Mouse (Mus musculus) erythroblast, embryonic 14.5 days (primary cell): ENCODE data around the gene Spi1. TPM values are rescaled to one million over a fixed set of nuclear protein-coding genes. Genes with fewer than 3 reads are reported as not detected.

ENCODE experiments used
- H3K27me3 ChIP-seq: 2 replicates; pipeline ENCODE4 v1.6.1; 2012; ENCODE audit warnings: inconsistent platforms; ENCODE audit not compliant: control insufficient read depth
- H3K36me3 ChIP-seq: 2 replicates; pipeline ENCODE4 v1.6.1; 2012; ENCODE audit warnings: mild to moderate bottlenecking, inconsistent platforms; ENCODE audit not compliant: control insufficient read depth
- H3K4me1 ChIP-seq: 2 replicates; pipeline ENCODE4 v1.6.1; 2012; ENCODE audit warnings: inconsistent platforms; ENCODE audit not compliant: control insufficient read depth
- H3K4me3 ChIP-seq: replicated peaks from 2 replicates; pipeline ENCODE3; 2012; ENCODE audit warnings: moderate library complexity, mild to moderate bottlenecking, inconsistent platforms
- H3K9me3 ChIP-seq: 2 replicates; pipeline ENCODE4 v1.6.1; 2012; ENCODE audit warnings: low read length, inconsistent platforms, mixed read lengths; ENCODE audit not compliant: control insufficient read depth
- GATA1 ChIP-seq: IDR thresholded peaks from 2 replicates; pipeline ENCODE4 v1.6.1; 2012; ENCODE audit warnings: low read length, inconsistent platforms, mixed read lengths
- TAL1 ChIP-seq: IDR thresholded peaks from 3 replicates; pipeline ENCODE4 v1.6.1; 2012; ENCODE audit warnings: low read length, inconsistent platforms, mixed read lengths
- polyA plus RNA-seq: library from polyadenylated mRNA; stranded (reverse); fragments of >175 nt; gene quantifications from 2 replicates; pipeline ENCODE4 v1.2.3, GENCODE M21; 2012

Gene Spi1
- polyA plus RNA-seq, 1 experiment = 0.76 TPM

DNA sequence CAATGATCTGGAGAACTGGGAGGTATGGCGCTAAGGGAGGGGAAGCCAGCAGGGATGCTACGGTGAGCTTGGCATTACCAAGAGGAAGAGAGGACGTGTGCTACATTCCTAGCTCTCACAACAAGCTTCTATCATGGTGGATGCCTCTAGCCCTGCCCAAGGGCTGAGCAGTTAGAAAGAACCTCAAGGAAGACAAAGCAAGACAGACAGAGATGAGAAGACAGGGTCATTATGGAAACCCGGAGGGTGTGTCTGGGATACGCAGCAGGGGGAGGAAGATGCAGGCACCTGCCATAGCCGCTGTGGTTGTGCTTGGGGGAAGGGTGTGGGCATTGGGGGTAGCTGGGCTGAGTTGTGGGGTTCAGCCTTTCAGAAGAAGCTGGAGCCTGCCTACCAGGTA lies 41.3 kb downstream of the Spi1 start:
- Histone ChIP-seq H3K27me3 (no peaks in the 10 kb centered on the region; the same call in none of the 2 replicates), H3K4me1 (peaks cover 4% of the 10 kb centered on the region)

GRCm38 (mm10) chr2:91125101-91125500 lies 42.9 kb downstream of the Spi1 start:
- TF ChIP-seq GATA1 = no peak
- no peak for TF ChIP-seq TAL1
- H3K27me3 ChIP-seq = no peaks in the 10 kb centered on the region; the same call in none of the 2 replicates
- no peaks in the 10 kb centered on the region for H3K9me3 ChIP-seq
- no peak overlapping the region for H3K4me3 ChIP-seq
- no peaks in the 10 kb centered on the region for H3K4me1 ChIP-seq
- no peaks in the 10 kb centered on the region for H3K36me3 ChIP-seq

More for the DNA sequence above, 41.3 kb downstream of the Spi1 start:
- no peaks in the 10 kb centered on the region for H3K36me3 ChIP-seq
- no peaks in the 10 kb centered on the region for H3K9me3 ChIP-seq
- H3K4me3 ChIP-seq = no peak overlapping the region
- TF ChIP-seq GATA1 (no peak), TAL1 (no peak)

GRCm38 (mm10) chr2:91128761-91129160 lies 46.6 kb downstream of the Spi1 start:
- Histone ChIP-seq H3K27me3 (no peaks in the 10 kb centered on the region), H3K4me1 (no peaks in the 10 kb centered on the region), H3K4me3 (no peak overlapping the region), H3K36me3 (no peaks in the 10 kb centered on the region), H3K9me3 (no peaks in the 10 kb centered on the region)
- TF ChIP-seq TAL1 (no peak), GATA1 (no peak)

DNA sequence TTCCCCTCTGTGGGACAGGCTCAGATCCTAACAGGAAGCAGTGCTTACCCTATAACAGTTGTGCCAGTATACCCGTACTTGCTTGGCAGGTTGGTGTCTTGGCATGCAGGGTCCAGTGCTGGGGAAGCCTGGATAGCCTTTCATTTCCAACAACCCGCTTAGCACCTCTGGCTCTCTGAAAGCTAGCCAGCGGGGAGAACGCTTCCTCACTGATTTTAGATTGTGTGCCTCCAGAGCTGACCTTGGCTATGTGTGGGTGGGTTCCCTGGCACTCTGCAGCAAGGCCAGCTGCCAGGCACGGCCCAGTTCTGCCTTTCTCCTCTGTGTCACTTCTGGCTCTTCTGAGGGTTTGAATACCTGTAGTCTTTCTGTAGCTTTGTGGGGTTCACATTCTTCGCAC lies 47.9 kb downstream of the Spi1 start:
- Histone ChIP-seq H3K4me1 (no peaks in the 10 kb centered on the region), H3K36me3 (no peaks in the 10 kb centered on the region), H3K4me3 (no peak overlapping the region), H3K27me3 (no peaks in the 10 kb centered on the region), H3K9me3 (no peaks in the 10 kb centered on the region)
- TF ChIP-seq GATA1 (no peak), TAL1 (no peak)

DNA sequence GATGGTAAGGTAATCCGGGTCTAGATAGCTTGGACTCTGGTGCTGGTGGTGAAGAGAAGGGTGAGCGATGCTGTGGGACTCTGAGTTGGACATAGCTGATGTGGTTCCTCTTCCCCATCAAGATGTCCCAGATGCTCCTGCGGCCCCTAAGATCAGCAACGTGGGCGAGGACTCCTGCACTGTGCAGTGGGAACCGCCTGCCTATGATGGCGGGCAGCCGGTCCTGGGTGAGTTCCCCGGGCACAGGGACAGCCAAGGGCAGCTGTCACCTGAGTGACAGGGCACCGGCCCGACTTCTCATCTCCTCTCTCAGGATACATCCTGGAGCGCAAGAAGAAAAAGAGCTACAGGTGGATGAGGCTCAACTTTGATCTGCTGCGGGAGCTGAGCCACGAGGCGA lies 49.1 kb downstream of the Spi1 start:
- Histone ChIP-seq H3K27me3 (no peaks in the 10 kb centered on the region), H3K4me3 (no peak overlapping the region), H3K4me1 (no peaks in the 10 kb centered on the region), H3K36me3 (no peaks in the 10 kb centered on the region), H3K9me3 (no peaks in the 10 kb centered on the region)
- TF ChIP-seq TAL1 (no peak), GATA1 (no peak)

- Histone ChIP-seq H3K9me3 (no peaks in the 10 kb centered on the region), H3K27me3 (no peaks in the 10 kb centered on the region), H3K4me3 (no peak overlapping the region), H3K36me3 (peaks cover 3% of the 10 kb centered on the region; the same call in 1 of the 2 replicates), H3K4me1 (no peaks in the 10 kb centered on the region)
- TF ChIP-seq TAL1 = no peak
- no peak for TF ChIP-seq GATA1
Observed at GRCm38 (mm10) chr2:91132035-91132434, 49.8 kb downstream of the Spi1 start.

DNA sequence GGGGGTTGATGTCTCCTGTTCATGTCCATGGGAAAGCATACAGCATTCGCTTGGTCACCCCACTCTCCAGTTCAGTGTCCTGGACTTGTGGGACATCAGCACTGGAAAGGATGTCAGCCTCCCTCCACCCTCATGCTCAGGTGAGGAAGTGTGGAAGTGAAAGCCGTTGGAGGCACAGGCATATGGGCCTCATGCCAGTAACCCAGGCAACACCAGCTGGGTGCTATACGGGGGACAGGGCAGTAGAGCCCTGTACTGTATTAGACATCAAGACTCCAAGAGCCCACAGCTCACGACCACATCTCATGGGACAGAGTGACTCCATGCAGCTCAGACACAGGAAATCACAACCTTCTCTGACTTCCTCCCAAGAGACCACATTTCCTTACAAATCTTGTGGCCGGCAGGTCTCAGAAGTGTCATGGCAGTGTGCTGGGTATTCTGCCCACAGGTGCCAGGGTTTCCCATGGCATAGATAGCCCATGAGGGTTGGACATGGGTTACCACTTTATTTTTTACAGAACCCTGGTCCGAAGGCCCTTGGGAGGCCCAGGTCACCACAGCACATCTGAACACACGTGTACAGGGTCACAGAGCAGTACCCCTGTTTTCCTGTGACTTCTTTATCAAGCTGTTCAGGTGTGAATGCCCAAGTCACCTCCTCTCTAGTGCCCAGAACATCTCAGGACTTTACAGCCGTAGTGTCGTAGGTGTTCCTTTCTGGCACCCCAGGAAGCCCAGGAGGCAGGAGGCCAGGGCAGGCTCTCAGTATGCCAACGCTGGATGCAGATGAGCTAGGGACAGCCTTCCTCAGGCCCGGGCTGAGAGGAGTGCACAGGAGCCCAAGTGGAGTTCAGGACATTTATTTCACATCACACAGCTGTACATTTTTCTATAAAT lies 54.6 kb downstream of the Spi1 start:
- Histone ChIP-seq H3K4me1 (peaks cover 6% of the 10 kb centered on the region), H3K36me3 (peaks cover 35% of the 10 kb centered on the region), H3K4me3 (no peak overlapping the region), H3K27me3 (no peaks in the 10 kb centered on the region), H3K9me3 (no peaks in the 10 kb centered on the region)
- no peak for TF ChIP-seq GATA1
- TF ChIP-seq TAL1 = no peak

DNA sequence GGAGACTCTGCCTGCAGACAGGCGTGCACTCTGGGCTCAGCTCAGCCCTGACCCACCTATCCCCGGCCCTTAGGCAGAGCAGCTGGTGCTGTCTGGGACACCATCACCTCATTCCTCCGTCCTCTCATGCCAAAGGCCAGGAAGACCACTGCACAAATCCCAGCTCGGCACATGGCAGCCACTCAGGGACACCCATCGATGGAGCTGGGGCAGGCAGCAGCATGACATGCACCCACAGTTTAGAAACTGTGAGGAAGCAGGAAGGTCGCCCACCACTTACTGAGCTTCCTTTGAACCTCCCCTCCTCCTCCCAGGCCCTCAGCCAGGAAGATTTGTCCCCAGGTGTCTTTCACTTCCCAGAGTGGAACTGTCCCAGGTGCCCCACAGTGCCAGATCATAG lies 55.3 kb downstream of the Spi1 start:
- H3K36me3 ChIP-seq = peaks cover 42% of the 10 kb centered on the region

GRCm38 (mm10) chr2:91139311-91139710 lies 57.1 kb downstream of the Spi1 start:
- Histone ChIP-seq H3K4me3 (no peak overlapping the region), H3K36me3 (peaks cover 54% of the 10 kb centered on the region), H3K9me3 (no peaks in the 10 kb centered on the region), H3K27me3 (no peaks in the 10 kb centered on the region), H3K4me1 (peaks cover 6% of the 10 kb centered on the region)
- TF ChIP-seq GATA1 (no peak), TAL1 (no peak)

More for the DNA sequence above, 55.3 kb downstream of the Spi1 start:
- TF ChIP-seq TAL1 (no peak), GATA1 (no peak)
- no peaks in the 10 kb centered on the region for H3K9me3 ChIP-seq
- no peaks in the 10 kb centered on the region for H3K27me3 ChIP-seq
- H3K4me3 ChIP-seq = no peak overlapping the region
- peaks cover 6% of the 10 kb centered on the region for H3K4me1 ChIP-seq
